13 mouse cellular contexts compared by ENCODE assay signal in genomic region chr4:151106468-151106867, GRCm38 (mm10). TPM values are rescaled to one million over a fixed set of nuclear protein-coding genes. Genes with fewer than 3 reads are reported as not detected.
DNase-seq lines count a peak whose midpoint lies in the region; ATAC-seq and TF ChIP-seq lines count a peak whose summit lies in the region.
"Had no signal": no experiment of that assay in that cellular context is flagged by ENCODE, and none has a peak within 500 bp of the region (broad histone marks: within the 10 kb centered on the region; RNA-seq: fewer than 3 reads in every experiment).

No protein-coding gene starts in this region.

- peak overlapping the region; percentile 61 for H3K4me3 ChIP-seq in heart, postnatal 0 days (ENCODE audit: low read depth, low read length)
- peak overlapping the region; percentile 88 for H3K4me3 ChIP-seq in forebrain, embryonic 10.5 days
- peak overlapping the region; percentile 87 for H3K4me3 ChIP-seq in hindbrain, embryonic 11.5 days (ENCODE audit: low read depth, low read length)
- peak overlapping the region; percentile 82 for H3K4me3 ChIP-seq in neural tube, embryonic 13.5 days
- H3K4me3 ChIP-seq: myocyte had no signal

- H3K9ac ChIP-seq in heart, postnatal 0 days (replicated peaks; ENCODE audit: low read depth, low read length): peak overlapping the region; percentile 74
- no peak overlapping the region for H3K9ac ChIP-seq in hindbrain, embryonic 11.5 days (ENCODE audit: low read depth, low read length)
- peak overlapping the region; percentile 91 for H3K9ac ChIP-seq in neural tube, embryonic 13.5 days
- H3K9ac ChIP-seq: lung, embryonic 15.5 days had no signal

- TF ChIP-seq CTCF in heart, postnatal 0 days (IDR thresholded peaks at IDR 0.05; ENCODE audit: low read depth): no peak

- H3K27me3 ChIP-seq in heart, postnatal 0 days (ENCODE audit: control insufficient read depth, insufficient read depth, low read length): peaks cover 20% of the 10 kb centered on the region
- peaks cover 51% of the 10 kb centered on the region for H3K27me3 ChIP-seq in forebrain, embryonic 10.5 days (ENCODE audit: poor library complexity, severe bottlenecking)
- peaks cover 3% of the 10 kb centered on the region for H3K27me3 ChIP-seq in hindbrain, embryonic 11.5 days (ENCODE audit: control insufficient read depth, insufficient read depth, low read length)
- no peaks in the 10 kb centered on the region for H3K27me3 ChIP-seq in neural tube, embryonic 13.5 days

- H3K4me2 ChIP-seq in heart, postnatal 0 days (ENCODE audit: low read depth, low read length): peak overlapping the region; percentile 71
- peak overlapping the region; percentile 93 for H3K4me2 ChIP-seq in hindbrain, embryonic 11.5 days (replicated peaks; ENCODE audit: low read depth, low read length)
- H3K4me2 ChIP-seq in neural tube, embryonic 13.5 days: peak overlapping the region; percentile 78

- DNase-seq in heart, postnatal 0 days (ENCODE audit: low spot score): peak; percentile 33
- DNase-seq in heart, adult 8-10 months (ENCODE audit: low spot score): no peak
- no peak for DNase-seq in forebrain, embryonic 10.5 days (ENCODE audit: extremely low spot score, low spot score)
- peak; percentile 38 for DNase-seq in hindbrain, embryonic 11.5 days (ENCODE audit: low spot score)
- no peak for DNase-seq in testis, postnatal 14 days (ENCODE audit: low spot score)
- DNase-seq in urinary bladder, postnatal 4 days (ENCODE audit: low spot score in 2 of 2): no peak

- no peaks in the 10 kb centered on the region for H3K9me3 ChIP-seq in heart, postnatal 0 days (replicated peaks; ENCODE audit: control insufficient read depth, low read length)
- peaks cover 15% of the 10 kb centered on the region for H3K9me3 ChIP-seq in forebrain, embryonic 10.5 days
- H3K9me3 ChIP-seq in hindbrain, embryonic 11.5 days (ENCODE audit: control insufficient read depth, low read length): no peaks in the 10 kb centered on the region
- H3K9me3 ChIP-seq in neural tube, embryonic 13.5 days: no peaks in the 10 kb centered on the region
- H3K9me3 ChIP-seq: lung, embryonic 15.5 days had no signal

- TF ChIP-seq EP300 in heart, postnatal 0 days (IDR thresholded peaks at IDR 0.05; ENCODE audit: low read depth): no peak

- peak overlapping the region; percentile 89 for H3K27ac ChIP-seq in heart, postnatal 0 days (ENCODE audit: low read depth)
- no peak overlapping the region; the same call in 1 of the 2 replicates for H3K27ac ChIP-seq in forebrain, embryonic 10.5 days
- no peak overlapping the region for H3K27ac ChIP-seq in hindbrain, embryonic 11.5 days (ENCODE audit: low read depth, low read length)
- peak overlapping the region; percentile 98; the same call in 1 of the 2 replicates for H3K27ac ChIP-seq in neural tube, embryonic 13.5 days (replicated peaks)
- H3K27ac ChIP-seq: kidney, postnatal 0 days; lung, embryonic 15.5 days had no signal

- 27% methylated on average over 10 of the region's 10 CpGs for WGBS in heart, postnatal 0 days
- WGBS in forebrain, embryonic 10.5 days: 40% methylated on average over 10 of the region's 10 CpGs
- WGBS in hindbrain, embryonic 11.5 days: 35% methylated on average over 10 of the region's 10 CpGs
- 32% methylated on average over 10 of the region's 10 CpGs for WGBS in neural tube, embryonic 13.5 days

- no peaks in the 10 kb centered on the region for H3K36me3 ChIP-seq in heart, postnatal 0 days (replicated peaks; ENCODE audit: control insufficient read depth, insufficient read depth, low read length)
- H3K36me3 ChIP-seq in forebrain, embryonic 10.5 days (replicated peaks): peaks cover 27% of the 10 kb centered on the region
- H3K36me3 ChIP-seq in hindbrain, embryonic 11.5 days (ENCODE audit: control insufficient read depth, insufficient read depth, low read length): no peaks in the 10 kb centered on the region
- H3K36me3 ChIP-seq in neural tube, embryonic 13.5 days: no peaks in the 10 kb centered on the region
- H3K36me3 ChIP-seq: lung, embryonic 15.5 days had no signal

- no peak for ATAC-seq in heart, postnatal 0 days (ENCODE audit: insufficient read depth, low read depth)
- ATAC-seq in hindbrain, embryonic 11.5 days (ENCODE audit: low FRiP score): no peak
- ATAC-seq in neural tube, embryonic 13.5 days (ENCODE audit: low read depth): no peak

- H3K4me1 ChIP-seq in heart, postnatal 0 days (ENCODE audit: control insufficient read depth, insufficient read depth): peaks cover 13% of the 10 kb centered on the region
- peaks cover 41% of the 10 kb centered on the region for H3K4me1 ChIP-seq in forebrain, embryonic 10.5 days
- H3K4me1 ChIP-seq in hindbrain, embryonic 11.5 days (replicated peaks; ENCODE audit: control insufficient read depth, insufficient read depth, low read length): no peaks in the 10 kb centered on the region; the same call in none of the 2 replicates
- H3K4me1 ChIP-seq in neural tube, embryonic 13.5 days (replicated peaks): peaks cover 71% of the 10 kb centered on the region

RNA-seq across cellular contexts. Expression of gene Gm13090, which starts 17.1 kb away (rescaled TPM):
- not detected in 2 replicates for total RNA-seq in heart, postnatal 0 days (2014; rRNA removed; ENCODE audit: low replicate concordance)
- polyA plus RNA-seq in heart, postnatal 0 days (2015; fragmentation: Nextera tagmentation; extraction: Ambion mirVana): 0.26 TPM in 1 of 2 replicates, not detected in the other
- total RNA-seq in heart, adult 8-10 months (2022): under 1 TPM in 2 of 4 experiments, not detected in 2; 0.37 to 0.44 TPM
- polyA plus RNA-seq in forebrain, embryonic 10.5 days (2016; fragmentation: Nextera tagmentation; extraction: Ambion mirVana): not detected in 2 replicates
- polyA plus RNA-seq in hindbrain, embryonic 11.5 days (2014; fragmentation: Nextera tagmentation; extraction: Ambion mirVana): 0.21 and 0.56 TPM in 2 replicates
- 0.36 TPM in 1 of 2 replicates, not detected in the other for polyA plus RNA-seq in neural tube, embryonic 13.5 days (2015; fragmentation: Nextera tagmentation; extraction: Ambion mirVana)
- total RNA-seq: left cerebral cortex, postnatal 10 days had no signal
- polyA plus RNA-seq: lung, embryonic 15.5 days; myocyte; small intestine, adult 2 months; urinary bladder, adult 2 months had no signal

RNA-seq across cellular contexts. Expression of gene Vamp3, which starts 48.7 kb away (rescaled TPM):
- total RNA-seq in heart, postnatal 0 days (2014; rRNA removed; ENCODE audit: low replicate concordance): 63.6 and 75.8 TPM in 2 replicates
- 82.3 and 83.2 TPM in 2 replicates for polyA plus RNA-seq in heart, postnatal 0 days (2015; fragmentation: Nextera tagmentation; extraction: Ambion mirVana)
- total RNA-seq in heart, adult 8-10 months (2022): 10 to 100 TPM; 51.7 to 66.2 (median 62.3) TPM
- polyA plus RNA-seq in forebrain, embryonic 10.5 days (2016; fragmentation: Nextera tagmentation; extraction: Ambion mirVana): 123 and 124 TPM in 2 replicates
- polyA plus RNA-seq in hindbrain, embryonic 11.5 days (2014; fragmentation: Nextera tagmentation; extraction: Ambion mirVana): 80.7 and 103 TPM in 2 replicates
- 55.6 and 69.1 TPM in 2 replicates for polyA plus RNA-seq in neural tube, embryonic 13.5 days (2015; fragmentation: Nextera tagmentation; extraction: Ambion mirVana)

Comparison
In these comparisons a context has a peak if more than half of its experiments do, and no peak if none do; other contexts are left out.
1. DNase-seq: peak in heart, postnatal 0 days (single experiment) and hindbrain, embryonic 11.5 days (single experiment); none in heart, adult 8-10 months (single experiment), forebrain, embryonic 10.5 days (single experiment), testis, postnatal 14 days (single experiment) and urinary bladder, postnatal 4 days (0 of 2).
2. H3K27ac ChIP-seq: peak in heart, postnatal 0 days (single experiment) and neural tube, embryonic 13.5 days (single experiment); none in forebrain, embryonic 10.5 days (single experiment) and hindbrain, embryonic 11.5 days (single experiment).
3. Peak in every context shown above with its lines, with median percentiles within 50 percentile points of each other: H3K4me2 ChIP-seq and H3K4me3 ChIP-seq.